Mouse (Mus musculus) kidney, embryonic 14.5 days (tissue): ENCODE results near the gene Gphb5. TPM values are rescaled to one million over a fixed set of nuclear protein-coding genes. Genes with fewer than 3 reads are reported as not detected.

ENCODE experiments used
- ATAC-seq: fragments of 200-750 bp; cut with Nextera tagmentation; 2 replicates; pipeline ENCODE4 v1.8.0; 2017; ENCODE audit warnings: moderate number of reproducible peaks, mild to moderate bottlenecking, moderate TSS enrichment, moderate library complexity; ENCODE audit not compliant: low FRiP score, low TSS enrichment
- H3K27ac ChIP-seq: fragments of 300-500 bp; sonication (generic); 2 replicates; pipeline ENCODE4 v1.5.1; 2014; ENCODE audit warnings: low read depth, mild to moderate bottlenecking, low read length, moderate library complexity, mixed read lengths
- H3K27me3 ChIP-seq: fragments of 300-500 bp; sonication (generic); 2 replicates; pipeline ENCODE4 v1.6.1; 2014; ENCODE audit warnings: mild to moderate bottlenecking, low read length; ENCODE audit not compliant: control insufficient read depth, insufficient read depth
- H3K36me3 ChIP-seq: fragments of 300-500 bp; sonication (generic); 2 replicates; pipeline ENCODE4 v1.6.1; 2014; ENCODE audit warnings: low read length, mixed read lengths; ENCODE audit not compliant: control insufficient read depth, insufficient read depth
- H3K4me1 ChIP-seq: fragments of 300-500 bp; sonication (generic); 2 replicates; pipeline ENCODE4 v1.6.1; 2014; ENCODE audit warnings: low read length, mixed read lengths; ENCODE audit not compliant: control insufficient read depth, insufficient read depth
- H3K4me2 ChIP-seq: fragments of 300-500 bp; sonication (generic); replicated peaks from 2 replicates; pipeline ENCODE4 v1.6.1; 2014; ENCODE audit warnings: low read depth, mild to moderate bottlenecking, low read length
- H3K4me3 ChIP-seq: fragments of 300-500 bp; sonication (generic); 2 replicates; pipeline ENCODE4 v1.5.1; 2014; ENCODE audit warnings: mild to moderate bottlenecking, low read length
- H3K9ac ChIP-seq: fragments of 300-500 bp; sonication (generic); 2 replicates; pipeline ENCODE4 v1.6.1; 2014; ENCODE audit warnings: low read depth, mild to moderate bottlenecking, low read length, moderate library complexity
- H3K9me3 ChIP-seq: fragments of 300-500 bp; sonication (generic); 2 replicates; pipeline ENCODE4 v1.6.1; 2016; ENCODE audit warnings: low read length; ENCODE audit not compliant: control insufficient read depth
- WGBS: fragments of 180-500 bp; shearing (Covaris S2); extraction: QIAGEN DNeasy Blood & Tissue Kit; methylation state at CpG from one replicate; pipeline ENCODE4 v1.1.7; 2014; 5-methylcytosine and 5-hydroxymethylcytosine counted together
- polyA plus RNA-seq: library from polyadenylated mRNA; unstranded; fragments of >200 nt; fragmentation: Nextera tagmentation; extraction: Ambion mirVana; gene quantifications from 2 replicates; pipeline ENCODE4 v1.2.1, GENCODE M21; 2014

Gene Gphb5
- polyA plus RNA-seq, 1 experiment from 2014 or later, result not detected

- Histone ChIP-seq H3K9me3 (no peaks in the 10 kb centered on the region), H3K4me1 (peaks cover 11% of the 10 kb centered on the region), H3K27ac (no peak overlapping the region), H3K36me3 (no peaks in the 10 kb centered on the region), H3K9ac (no peak overlapping the region), H3K4me2 (no peak overlapping the region), H3K4me3 (no peak overlapping the region), H3K27me3 (no peaks in the 10 kb centered on the region)
- no peak for ATAC-seq
- WGBS, result 94% methylated on average over 4 of the region's 4 CpGs
Measured at GRCm38 (mm10) chr12:75364416-75364815, 52.2 kb downstream of the Gphb5 start.

- H3K4me1 ChIP-seq, result peaks cover 8% of the 10 kb centered on the region
- H3K9ac ChIP-seq, result no peak overlapping the region
- H3K36me3 ChIP-seq, result no peaks in the 10 kb centered on the region
- H3K4me3 ChIP-seq, result no peak overlapping the region
- H3K9me3 ChIP-seq, result no peaks in the 10 kb centered on the region
- 95% methylated on average over 16 of the region's 16 CpGs for WGBS
- H3K27me3 ChIP-seq, result no peaks in the 10 kb centered on the region
- no peak overlapping the region for H3K4me2 ChIP-seq
- ATAC-seq, result no peak
- H3K27ac ChIP-seq, result no peak overlapping the region
Measured at GRCm38 (mm10) chr12:75362456-75362855, 54.1 kb downstream of the Gphb5 start.

Other genes starting within 250 kb of the Gphb5 start
- 0.44 and 0.45 TPM in 2 replicates for gene Kcnh5, start 239.4 kb downstream of the Gphb5 start, polyA plus RNA-seq
- gene Rhoj, start 108.5 kb downstream of the Gphb5 start, polyA plus RNA-seq, result 45.7 and 51.0 TPM in 2 replicates
- 16.3 and 18.4 TPM in 2 replicates for gene Ppp2r5e, start 179.5 kb upstream of the Gphb5 start, polyA plus RNA-seq